Mouse (Mus musculus) erythroblast, adult 5-6 weeks (primary cell): ENCODE results near the gene Ikbkg. TPM values are rescaled to one million over a fixed set of nuclear protein-coding genes. Genes with fewer than 3 reads are reported as not detected.
A peak's percentile ranks its signal among the peaks of the same experiment; 100 is the strongest.
"Not testable (repeated sequence)": the region's sequence is repeated elsewhere in the genome, so short reads cannot be mapped to it uniquely, and the experiment has no call there.

ENCODE experiments used
- ATAC-seq: replicated peaks from 2 replicates; pipeline ENCODE4 v1.8.0; 2016; ENCODE audit warnings: moderate number of reproducible peaks, mild to moderate bottlenecking, moderate TSS enrichment, inconsistent platforms; ENCODE audit not compliant: poor library complexity, low FRiP score, severe bottlenecking
- total RNA-seq, 2 experiments: library from RNA; stranded (forward) in 1 of 2; stranded (reverse) in 1 of 2; fragments of 150-400 nt in 1 of 2; fragments of 200-764, 138-1000 nt in 1 of 2; gene quantifications; 2 replicates each; pipeline versions ENCODE4 v1.2.3 to v1.2.4; 2015 to 2017; ENCODE audit warnings: low replicate concordance in 2 of 2

Gene Ikbkg
- total RNA-seq, 2 experiments from 2014 or later = 14.0 to 36.4 TPM

DNA sequence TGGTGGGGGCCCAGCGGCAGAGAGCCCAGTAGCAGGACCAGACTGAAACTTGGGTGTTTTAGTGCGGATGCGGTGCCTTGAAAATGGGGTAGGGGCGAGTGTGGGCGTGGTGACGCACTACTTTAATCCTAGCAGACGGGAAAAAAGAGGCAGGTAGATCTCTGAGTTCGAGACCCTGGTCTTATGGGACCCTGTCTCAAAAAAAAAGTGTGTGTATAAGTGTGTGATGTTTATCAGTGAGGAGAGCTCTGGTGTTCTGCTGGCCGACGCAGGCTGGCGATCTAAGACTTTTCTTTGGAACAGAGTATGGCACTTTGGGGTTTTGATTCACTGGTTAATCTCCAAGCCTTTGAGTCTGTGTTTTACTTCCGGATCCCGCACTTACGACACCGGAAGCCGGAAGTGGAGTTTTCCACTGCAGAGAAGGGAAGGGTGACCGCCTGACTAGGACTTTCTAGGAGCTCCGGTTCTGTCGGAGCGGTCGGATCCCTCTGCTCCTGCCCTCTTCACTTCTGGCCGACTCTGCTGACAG, 36.3 kb downstream of the Ikbkg start:
- ATAC-seq = peak; percentile 61

DNA sequence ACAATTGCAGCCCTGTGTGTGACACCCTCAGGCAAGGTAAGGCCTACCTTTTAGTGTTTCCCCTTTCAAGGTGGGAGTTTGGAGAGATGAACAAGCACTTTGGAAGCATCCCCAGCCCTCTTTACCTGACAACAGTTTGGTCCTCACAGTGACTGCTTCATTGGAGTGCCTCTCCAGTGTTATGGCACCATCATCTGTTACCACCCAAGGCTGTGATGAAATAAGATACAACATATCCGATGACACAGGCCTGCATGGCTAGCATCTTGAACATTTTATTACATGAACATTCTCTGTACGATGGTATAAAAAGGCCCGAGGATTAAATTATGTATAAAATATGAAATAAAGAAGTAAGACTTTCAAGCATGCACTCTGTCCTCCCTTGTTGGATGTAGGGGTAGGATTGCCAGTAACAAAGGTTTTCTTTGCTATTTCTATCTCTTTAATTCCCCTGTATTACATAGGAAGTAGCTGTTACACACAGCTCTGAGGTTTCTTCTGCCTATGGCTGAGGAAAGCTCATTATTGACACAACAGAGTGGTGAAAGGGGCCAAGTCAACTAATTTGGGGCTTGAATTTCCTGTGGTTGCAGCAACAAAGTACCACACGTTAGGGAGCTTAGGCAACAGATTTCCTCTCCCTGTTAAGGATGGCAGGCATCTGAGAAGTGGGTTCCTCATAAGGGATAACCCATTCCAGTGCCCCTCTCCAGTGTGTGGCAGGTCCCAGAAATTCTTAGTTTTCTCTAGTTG, 58.2 kb downstream of the Ikbkg start:
- ATAC-seq = no peak

- ATAC-seq = peak; percentile 79; the same call in 1 of the 2 replicates
Measured at GRCm38 (mm10) chrX:74452773-74453172, 59.7 kb downstream of the Ikbkg start.

DNA sequence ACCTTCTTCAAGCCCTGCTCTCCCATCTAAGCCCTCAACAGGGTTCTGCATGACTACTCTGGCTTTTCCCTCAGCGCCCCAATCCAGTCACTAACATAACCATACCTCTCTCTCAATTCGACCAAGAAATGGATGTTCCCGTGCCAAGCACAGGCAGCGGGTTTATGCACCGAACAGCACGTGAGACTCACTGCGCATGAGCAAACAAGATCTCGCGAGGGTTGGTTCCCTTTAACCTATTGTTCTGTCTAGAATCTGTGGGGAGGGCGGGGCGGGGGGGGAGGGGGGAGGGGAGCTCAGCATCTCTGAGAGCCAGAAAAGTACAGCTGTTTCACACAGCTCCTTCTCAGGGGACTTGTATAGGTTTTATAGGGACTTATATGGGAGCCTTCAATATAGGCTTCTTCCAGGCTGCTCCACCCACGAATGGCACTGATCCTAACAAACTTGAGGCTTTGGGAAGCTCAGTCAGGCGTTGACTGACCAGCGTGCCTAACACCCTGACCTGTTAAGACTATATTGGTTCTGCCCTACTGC, 88.3 kb downstream of the Ikbkg start, which contains the start of gene Gm6880:
Gm6880 (minus strand) TSS at position 51 of the 537 bp plus-strand sequence.
- ATAC-seq = not testable (repeated sequence)

GRCm38 (mm10) chrX:74497131-74497530, 104.0 kb downstream of the Ikbkg start:
- ATAC-seq = no peak

Other genes starting within 250 kb of the Ikbkg start
- not detected in 2 replicates for gene Tex28, start 225.5 kb upstream of the Ikbkg start, total RNA-seq (2015; ENCODE audit: low replicate concordance)
- not detected in 2 replicates for gene Tex28, start 225.5 kb upstream of the Ikbkg start, total RNA-seq (2017; ENCODE audit: low replicate concordance)
- not detected in 2 replicates for gene Tktl1, start 216.0 kb upstream of the Ikbkg start, total RNA-seq (2015; ENCODE audit: low replicate concordance)
- not detected in 2 replicates for gene Tktl1, start 216.0 kb upstream of the Ikbkg start, total RNA-seq (2017; ENCODE audit: low replicate concordance)
- gene Flna, start 143.5 kb upstream of the Ikbkg start, total RNA-seq (2015; ENCODE audit: low replicate concordance) = 103 and 133 TPM in 2 replicates
- 189 and 215 TPM in 2 replicates for gene Flna, start 143.5 kb upstream of the Ikbkg start, total RNA-seq (2017; ENCODE audit: low replicate concordance)
- 26.3 and 29.0 TPM in 2 replicates for gene Emd, start 138.6 kb upstream of the Ikbkg start, total RNA-seq (2015; ENCODE audit: low replicate concordance)
- 5.7 and 25.5 TPM in 2 replicates for gene Emd, start 138.6 kb upstream of the Ikbkg start, total RNA-seq (2017; ENCODE audit: low replicate concordance)
- gene Rpl10, start 122.5 kb upstream of the Ikbkg start, total RNA-seq (2015; ENCODE audit: low replicate concordance) = 743 and 770 TPM in 2 replicates
- gene Rpl10, start 122.5 kb upstream of the Ikbkg start, total RNA-seq (2017; ENCODE audit: low replicate concordance) = 310 and 397 TPM in 2 replicates
- gene Taz, start 111.4 kb upstream of the Ikbkg start, total RNA-seq (2015; ENCODE audit: low replicate concordance) = 11.5 and 29.0 TPM in 2 replicates
- 7.2 and 24.5 TPM in 2 replicates for gene Taz, start 111.4 kb upstream of the Ikbkg start, total RNA-seq (2017; ENCODE audit: low replicate concordance)
- 27.9 and 29.0 TPM in 2 replicates for gene Dnase1l1, start 111.0 kb upstream of the Ikbkg start, total RNA-seq (2015; ENCODE audit: low replicate concordance)
- gene Dnase1l1, start 111.0 kb upstream of the Ikbkg start, total RNA-seq (2017; ENCODE audit: low replicate concordance) = 17.3 and 29.3 TPM in 2 replicates
- 144 and 155 TPM in 2 replicates for gene Atp6ap1, start 96.2 kb upstream of the Ikbkg start, total RNA-seq (2015; ENCODE audit: low replicate concordance)
- gene Atp6ap1, start 96.2 kb upstream of the Ikbkg start, total RNA-seq (2017; ENCODE audit: low replicate concordance) = 143 and 265 TPM in 2 replicates
- 139 and 145 TPM in 2 replicates for gene Gdi1, start 88.3 kb upstream of the Ikbkg start, total RNA-seq (2015; ENCODE audit: low replicate concordance)
- gene Gdi1, start 88.3 kb upstream of the Ikbkg start, total RNA-seq (2017; ENCODE audit: low replicate concordance) = 60.1 and 128 TPM in 2 replicates
- gene Fam50a, start 80.3 kb upstream of the Ikbkg start, total RNA-seq (2015; ENCODE audit: low replicate concordance) = 16.9 and 18.8 TPM in 2 replicates
- gene Fam50a, start 80.3 kb upstream of the Ikbkg start, total RNA-seq (2017; ENCODE audit: low replicate concordance) = 6.1 and 36.1 TPM in 2 replicates
- 0.42 TPM in 1 of 2 replicates, not detected in the other for gene Plxna3, start 64.2 kb upstream of the Ikbkg start, total RNA-seq (2015; ENCODE audit: low replicate concordance)
- gene Plxna3, start 64.2 kb upstream of the Ikbkg start, total RNA-seq (2017; ENCODE audit: low replicate concordance) = 0.34 and 2.6 TPM in 2 replicates
- gene Lage3, start 39.7 kb upstream of the Ikbkg start, total RNA-seq (2015; ENCODE audit: low replicate concordance) = 4.2 and 10.9 TPM in 2 replicates
- gene Lage3, start 39.7 kb upstream of the Ikbkg start, total RNA-seq (2017; ENCODE audit: low replicate concordance) = 2.4 and 10.9 TPM in 2 replicates
- gene Ubl4a, start 20.1 kb upstream of the Ikbkg start, total RNA-seq (2015; ENCODE audit: low replicate concordance) = 4.0 and 15.0 TPM in 2 replicates
- gene Ubl4a, start 20.1 kb upstream of the Ikbkg start, total RNA-seq (2017; ENCODE audit: low replicate concordance) = 3.4 and 6.7 TPM in 2 replicates
- gene Slc10a3, start 19.9 kb upstream of the Ikbkg start, total RNA-seq (2015; ENCODE audit: low replicate concordance) = 1.9 and 2.1 TPM in 2 replicates
- gene Slc10a3, start 19.9 kb upstream of the Ikbkg start, total RNA-seq (2017; ENCODE audit: low replicate concordance) = 1.8 and 3.0 TPM in 2 replicates
- gene Fam3a, start within 50 bp of the Ikbkg start, total RNA-seq (2015; ENCODE audit: low replicate concordance) = 3.7 and 9.4 TPM in 2 replicates
- 4.0 and 8.8 TPM in 2 replicates for gene Fam3a, start within 50 bp of the Ikbkg start, total RNA-seq (2017; ENCODE audit: low replicate concordance)
- 89.3 and 104 TPM in 2 replicates for gene G6pdx, start 35.9 kb downstream of the Ikbkg start, total RNA-seq (2015; ENCODE audit: low replicate concordance)
- gene G6pdx, start 35.9 kb downstream of the Ikbkg start, total RNA-seq (2017; ENCODE audit: low replicate concordance) = 46.4 and 58.4 TPM in 2 replicates
- not detected in 2 replicates for gene Gm6880, start 88.1 kb downstream of the Ikbkg start, total RNA-seq (2015; ENCODE audit: low replicate concordance)
- gene Gm6880, start 88.1 kb downstream of the Ikbkg start, total RNA-seq (2017; ENCODE audit: low replicate concordance) = not detected in 2 replicates
- gene Olfr1326-ps1, start 181.6 kb downstream of the Ikbkg start, total RNA-seq (2015; ENCODE audit: low replicate concordance) = not detected in 2 replicates
- not detected in 2 replicates for gene Olfr1326-ps1, start 181.6 kb downstream of the Ikbkg start, total RNA-seq (2017; ENCODE audit: low replicate concordance)
- not detected in 2 replicates for gene Olfr1325, start 199.4 kb downstream of the Ikbkg start, total RNA-seq (2015; ENCODE audit: low replicate concordance)
- not detected in 2 replicates for gene Olfr1325, start 199.4 kb downstream of the Ikbkg start, total RNA-seq (2017; ENCODE audit: low replicate concordance)